Mouse (Mus musculus): ENCODE measurements around the gene Npas3. TPM values are rescaled to one million over a fixed set of nuclear protein-coding genes. Genes with fewer than 3 reads are reported as not detected.
A peak's percentile ranks its signal among the peaks of the same experiment; 100 is the strongest.

Npas3 gene
- total and polyA plus RNA-seq, 2 experiments from 2014 or later: 16.6 to 28.3 TPM

DNA sequence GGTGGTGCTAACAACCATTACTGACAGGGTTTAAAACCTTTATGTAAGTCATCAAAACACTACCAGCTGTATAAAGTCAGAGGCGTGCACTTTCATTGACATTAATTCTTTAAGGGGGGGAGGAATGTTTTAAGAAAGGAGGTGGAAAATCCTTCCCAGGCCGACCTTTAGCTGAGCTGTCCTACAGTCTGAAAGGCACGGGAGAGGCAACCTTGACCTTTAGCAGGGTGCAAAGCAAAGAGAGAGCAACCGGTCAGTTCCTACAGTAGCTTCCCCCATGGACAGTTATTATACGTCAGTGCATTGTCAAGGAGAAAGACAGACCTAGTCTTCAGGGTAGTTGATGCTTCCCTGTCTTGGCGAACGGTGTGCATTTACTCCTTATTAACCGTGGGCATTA lies 756.1 kb downstream of the Npas3 start:
- no peak overlapping the region for H3K4me2 ChIP-seq (ENCODE audit: low read depth)
- H3K9ac ChIP-seq: no peak overlapping the region
- WGBS: 74% methylated on average over 8 of the region's 8 CpGs
- TF ChIP-seq CTCF (IDR thresholded peaks at IDR 0.05; ENCODE audit: low read depth): no peak
- H3K9me3 ChIP-seq (ENCODE audit: low read length): no peaks in the 10 kb centered on the region
- ATAC-seq (no peak), DNase-seq (no peak)
- no peaks in the 10 kb centered on the region for H3K27me3 ChIP-seq (ENCODE audit: insufficient read depth, low read length)
- H3K27ac ChIP-seq (ENCODE audit: low read depth, low read length): no peak overlapping the region
- no peaks in the 10 kb centered on the region for H3K36me3 ChIP-seq (ENCODE audit: insufficient read depth)
- H3K4me3 ChIP-seq (ENCODE audit: low read depth, low read length): no peak overlapping the region
- H3K4me1 ChIP-seq (ENCODE audit: insufficient read depth): no peaks in the 10 kb centered on the region

DNA sequence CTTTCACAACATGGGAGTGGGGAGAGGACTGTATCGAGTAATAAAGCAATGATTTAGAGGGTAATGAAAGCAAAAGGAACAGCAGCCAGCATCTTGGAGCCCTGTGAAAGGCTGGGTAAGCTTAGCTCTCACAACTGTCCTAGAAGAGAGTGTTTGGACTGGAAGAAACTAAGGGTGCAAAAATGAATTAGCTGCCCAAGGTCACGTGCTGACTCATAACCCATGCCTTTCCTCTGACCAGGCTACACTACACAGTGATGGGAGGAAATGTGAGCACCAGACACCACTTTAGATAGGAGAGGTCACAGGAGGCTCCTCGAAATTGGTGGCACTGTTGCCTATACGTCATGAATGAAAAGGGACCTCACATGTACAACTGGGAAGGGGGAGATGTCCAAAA lies 757.1 kb downstream of the Npas3 start:
- H3K4me2 ChIP-seq (ENCODE audit: low read depth): no peak overlapping the region
- H3K9ac ChIP-seq: no peak overlapping the region
- H3K4me1 ChIP-seq (ENCODE audit: insufficient read depth): no peaks in the 10 kb centered on the region
- no peaks in the 10 kb centered on the region for H3K27me3 ChIP-seq (ENCODE audit: insufficient read depth, low read length)
- H3K4me3 ChIP-seq (ENCODE audit: low read depth, low read length): no peak overlapping the region
- H3K36me3 ChIP-seq (ENCODE audit: insufficient read depth): no peaks in the 10 kb centered on the region
- ATAC-seq: no peak
- H3K27ac ChIP-seq (ENCODE audit: low read depth, low read length): no peak overlapping the region
- WGBS: 91% methylated on average over 4 of the region's 4 CpGs
- no peaks in the 10 kb centered on the region for H3K9me3 ChIP-seq (ENCODE audit: low read length)
- DNase-seq: no peak
- no peak for TF ChIP-seq CTCF (IDR thresholded peaks at IDR 0.05; ENCODE audit: low read depth)

DNA sequence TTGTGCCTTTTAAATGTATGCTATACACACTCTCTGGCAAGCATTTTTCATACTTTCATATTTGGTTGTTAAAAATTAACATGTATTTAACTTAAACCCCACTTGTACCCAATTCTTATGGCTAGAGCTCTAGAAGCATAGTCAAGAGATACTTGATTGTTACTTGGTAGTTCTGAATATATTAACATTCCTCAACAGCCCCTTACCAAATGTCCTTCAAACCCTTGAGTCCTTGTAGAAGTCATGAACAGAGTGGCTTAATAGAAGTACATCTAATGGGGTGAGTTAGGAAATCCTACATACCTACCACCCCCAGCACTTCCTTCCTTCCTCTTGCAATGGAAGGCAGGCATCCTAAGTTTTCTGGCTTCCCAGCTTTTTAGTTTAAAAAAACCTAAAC lies 766.8 kb downstream of the Npas3 start:
- no peak overlapping the region for H3K9ac ChIP-seq
- TF ChIP-seq CTCF (IDR thresholded peaks at IDR 0.05; ENCODE audit: low read depth): no peak

DNA sequence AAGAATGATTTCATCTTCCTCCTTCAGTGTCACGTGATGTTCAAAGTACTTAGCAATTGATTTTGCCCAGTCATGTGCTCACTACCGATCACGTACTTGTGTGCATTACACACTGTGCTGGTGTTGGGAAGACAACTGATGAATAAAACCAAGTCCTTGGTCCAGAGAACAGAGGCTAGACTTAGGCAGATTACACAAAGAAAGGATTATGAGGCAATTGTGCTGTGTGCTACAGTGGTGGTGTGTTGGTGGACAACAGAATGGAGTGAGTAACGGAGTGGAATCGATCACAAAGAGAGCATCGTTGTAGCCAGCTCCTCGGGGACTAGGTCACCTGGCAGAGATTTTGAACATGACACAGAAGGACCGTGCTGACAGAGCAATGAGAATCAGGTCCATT lies 769.5 kb downstream of the Npas3 start:
- H3K27me3 ChIP-seq (ENCODE audit: insufficient read depth, low read length): no peaks in the 10 kb centered on the region
- H3K4me2 ChIP-seq (ENCODE audit: low read depth): no peak overlapping the region
- no peaks in the 10 kb centered on the region for H3K9me3 ChIP-seq (ENCODE audit: low read length)
- no peak overlapping the region for H3K4me3 ChIP-seq (ENCODE audit: low read depth, low read length)
- TF ChIP-seq CTCF (IDR thresholded peaks at IDR 0.05; ENCODE audit: low read depth): no peak
- no peaks in the 10 kb centered on the region for H3K4me1 ChIP-seq (ENCODE audit: insufficient read depth)
- H3K27ac ChIP-seq (ENCODE audit: low read depth, low read length): no peak overlapping the region
- WGBS: 46% methylated on average over 8 of the region's 8 CpGs
- no peak overlapping the region for H3K9ac ChIP-seq
- DNase-seq: no peak
- H3K36me3 ChIP-seq (ENCODE audit: insufficient read depth): no peaks in the 10 kb centered on the region
- no peak for ATAC-seq

More for the DNA sequence above, 766.8 kb downstream of the Npas3 start:
- ATAC-seq: no peak
- Histone ChIP-seq H3K27ac (ENCODE audit: low read depth, low read length) (no peak overlapping the region), H3K4me3 (ENCODE audit: low read depth, low read length) (no peak overlapping the region), H3K4me2 (ENCODE audit: low read depth) (no peak overlapping the region), H3K9me3 (ENCODE audit: low read length) (no peaks in the 10 kb centered on the region), H3K27me3 (ENCODE audit: insufficient read depth, low read length) (no peaks in the 10 kb centered on the region), H3K36me3 (ENCODE audit: insufficient read depth) (no peaks in the 10 kb centered on the region), H3K4me1 (ENCODE audit: insufficient read depth) (no peaks in the 10 kb centered on the region)
- DNase-seq: no peak

DNA sequence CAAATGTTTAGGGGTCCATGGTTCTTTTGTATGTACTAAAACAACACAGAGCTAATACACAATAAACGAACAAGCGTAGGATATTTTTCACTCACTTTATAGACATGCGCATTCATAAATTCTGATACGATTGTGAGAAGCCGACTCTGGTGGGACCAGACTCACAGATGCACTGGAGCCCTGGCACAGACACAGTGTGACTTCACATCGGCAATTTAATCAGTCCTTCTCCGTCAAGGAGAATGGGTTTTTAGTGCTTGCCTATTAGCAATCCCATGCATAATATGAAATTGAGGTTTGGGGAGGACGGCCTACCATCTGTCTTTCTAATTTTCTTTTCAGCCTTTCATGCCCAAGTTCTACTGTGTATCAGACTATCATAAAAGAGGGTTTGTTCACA lies 771.5 kb downstream of the Npas3 start:
- 50% methylated on average over 8 of the region's 8 CpGs for WGBS
- Histone ChIP-seq H3K27me3 (ENCODE audit: insufficient read depth, low read length) (no peaks in the 10 kb centered on the region), H3K4me1 (ENCODE audit: insufficient read depth) (no peaks in the 10 kb centered on the region), H3K36me3 (ENCODE audit: insufficient read depth) (no peaks in the 10 kb centered on the region), H3K9ac (no peak overlapping the region), H3K27ac (ENCODE audit: low read depth, low read length) (no peak overlapping the region), H3K4me3 (ENCODE audit: low read depth, low read length) (no peak overlapping the region), H3K9me3 (ENCODE audit: low read length) (no peaks in the 10 kb centered on the region), H3K4me2 (ENCODE audit: low read depth) (no peak overlapping the region)
- TF ChIP-seq CTCF (IDR thresholded peaks at IDR 0.05; ENCODE audit: low read depth): no peak
- DNase-seq: no peak
- no peak for ATAC-seq

DNA sequence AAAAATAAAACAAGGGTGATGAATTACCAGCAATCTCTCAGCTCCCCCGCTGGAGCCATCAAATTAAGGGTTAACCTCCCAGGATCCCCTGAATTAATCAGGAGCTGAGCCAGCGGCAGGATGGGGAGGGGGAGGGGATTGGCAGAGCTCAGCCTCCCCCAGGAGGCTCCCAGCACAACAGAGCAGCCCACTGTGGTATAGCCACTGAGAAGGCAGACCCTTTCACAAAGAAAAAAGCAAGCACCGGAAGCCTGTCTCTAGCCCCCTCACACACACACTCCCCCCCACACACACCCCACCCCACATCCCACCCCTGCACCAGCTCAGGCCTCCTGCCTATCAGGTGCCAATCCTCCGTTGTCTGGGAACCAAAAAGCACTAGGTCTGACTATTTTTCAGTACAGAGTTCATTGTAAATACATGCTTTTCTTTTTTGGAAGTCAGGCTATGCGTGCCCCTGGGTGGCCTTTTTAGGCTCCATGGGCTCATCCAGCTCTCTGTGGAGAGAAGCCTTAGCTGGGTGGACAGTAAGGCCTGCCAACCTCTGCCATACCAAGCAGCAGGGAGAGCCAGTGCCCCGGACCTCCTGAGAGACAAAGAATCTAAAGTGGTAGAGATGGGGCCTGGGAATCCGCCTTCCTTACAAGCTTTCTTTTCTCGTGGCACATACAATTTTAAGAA lies 786.3 kb downstream of the Npas3 start:
- H3K4me2 ChIP-seq (ENCODE audit: low read depth): no peak overlapping the region
- ATAC-seq (peak; percentile 95), DNase-seq (peak; percentile 69)
- no peak overlapping the region for H3K4me3 ChIP-seq (ENCODE audit: low read depth, low read length)
- 10% methylated on average over 8 of the region's 8 CpGs for WGBS
- no peak for TF ChIP-seq CTCF (IDR thresholded peaks at IDR 0.05; ENCODE audit: low read depth)
- H3K36me3 ChIP-seq (ENCODE audit: insufficient read depth): no peaks in the 10 kb centered on the region
- H3K27me3 ChIP-seq (ENCODE audit: insufficient read depth, low read length): no peaks in the 10 kb centered on the region
- H3K27ac ChIP-seq (ENCODE audit: low read depth, low read length): peak overlapping the region; percentile 66
- H3K4me1 ChIP-seq (ENCODE audit: insufficient read depth): peaks cover 16% of the 10 kb centered on the region; the same call in 1 of the 2 replicates
- H3K9ac ChIP-seq: no peak overlapping the region
- no peaks in the 10 kb centered on the region for H3K9me3 ChIP-seq (ENCODE audit: low read length)

DNA sequence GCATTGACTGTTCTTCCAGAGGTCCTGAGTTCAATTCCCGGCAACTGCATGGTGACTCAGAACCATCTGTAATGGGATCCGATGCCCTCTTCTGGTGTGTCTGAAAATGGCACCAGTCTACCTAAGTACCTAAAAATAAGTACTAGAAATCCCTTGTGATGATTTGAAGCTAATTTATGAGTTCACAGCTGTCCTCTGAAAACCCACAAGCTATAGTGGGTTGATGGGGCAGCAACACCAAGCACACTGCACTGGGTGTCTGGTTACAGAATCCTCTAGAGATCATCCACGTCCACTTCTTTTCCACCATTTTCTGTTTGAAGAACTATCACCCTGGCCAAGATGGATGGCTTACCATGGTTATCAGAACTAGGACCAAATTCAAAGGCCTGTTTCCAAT lies 789.1 kb downstream of the Npas3 start:
- Histone ChIP-seq H3K9ac (no peak overlapping the region), H3K27ac (ENCODE audit: low read depth, low read length) (no peak overlapping the region), H3K9me3 (ENCODE audit: low read length) (no peaks in the 10 kb centered on the region), H3K36me3 (ENCODE audit: insufficient read depth) (no peaks in the 10 kb centered on the region), H3K4me2 (ENCODE audit: low read depth) (no peak overlapping the region), H3K27me3 (ENCODE audit: insufficient read depth, low read length) (no peaks in the 10 kb centered on the region), H3K4me3 (ENCODE audit: low read depth, low read length) (no peak overlapping the region), H3K4me1 (ENCODE audit: insufficient read depth) (peaks cover 9% of the 10 kb centered on the region; the same call in 1 of the 2 replicates)
- DNase-seq: no peak
- no peak for ATAC-seq
- TF ChIP-seq CTCF (IDR thresholded peaks at IDR 0.05; ENCODE audit: low read depth): no peak
- WGBS: 94% methylated on average over 3 of the region's 3 CpGs

Data from forebrain, postnatal 0 days (tissue).